Mouse (Mus musculus): ENCODE measurements at regions not wholly inside any gene's neighbourhood (a gene's known extent, or its start where the extent isn't known, plus 50 kb on each side); places are given as distances from the start of the nearest gene placed in this dataset.

DNA sequence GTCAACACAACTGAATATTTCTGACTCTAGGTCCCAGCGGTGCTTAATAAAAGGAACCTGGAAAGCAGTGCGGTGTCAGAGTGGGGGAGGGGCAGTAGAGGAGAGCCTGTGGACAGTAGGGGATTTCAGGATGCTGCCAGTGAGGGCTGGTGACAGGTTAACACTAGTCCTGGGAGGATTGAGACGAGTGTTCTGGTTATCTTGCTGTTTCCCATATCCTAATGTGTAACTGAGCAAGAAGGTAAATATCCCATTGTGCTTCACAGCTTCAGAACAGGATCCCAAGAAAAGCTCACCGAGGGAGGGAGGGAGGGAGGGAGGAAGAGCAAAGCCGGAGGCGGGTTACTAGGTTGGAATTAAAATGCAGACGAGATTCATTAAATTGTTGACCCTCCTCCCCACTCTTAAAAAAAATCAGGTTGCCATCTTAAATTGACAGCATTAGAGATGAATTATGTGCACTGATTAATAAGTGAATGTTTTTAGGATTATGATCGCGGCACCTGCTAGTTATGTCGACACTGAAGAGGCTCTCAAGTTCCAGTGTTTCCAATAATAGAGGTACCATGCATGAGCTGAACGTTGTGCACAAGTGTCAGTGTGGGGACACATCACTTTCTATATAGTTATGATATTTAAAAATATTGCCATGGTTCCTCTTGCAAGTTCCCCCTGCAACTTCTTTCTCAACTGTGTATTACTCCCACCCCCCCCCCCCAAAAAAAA lies 1053.3 kb downstream of the 5730522E02Rik start:
- DNase-seq (ENCODE audit: low spot score in 2 of 2): no peak

DNA sequence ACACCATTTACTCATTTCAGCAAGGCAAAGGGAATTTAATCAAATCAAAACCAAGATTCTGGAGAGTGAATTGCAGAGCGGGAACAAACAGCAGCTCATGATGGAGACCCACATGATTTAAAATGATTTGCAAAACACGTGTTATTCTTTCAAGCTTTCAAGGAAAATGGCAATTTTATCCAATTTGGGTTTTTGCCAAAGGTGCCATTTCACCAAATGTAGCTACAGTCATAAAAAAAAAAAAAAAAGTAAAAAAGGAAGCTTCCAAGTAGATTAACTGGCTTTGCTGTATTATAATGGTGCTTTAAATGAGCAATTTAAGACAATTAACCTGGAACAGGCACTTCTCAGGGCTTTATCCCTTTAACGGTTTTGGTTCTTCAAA lies 1052.7 kb downstream of the 5730522E02Rik start:
- DNase-seq (ENCODE audit: low spot score in 2 of 2): no peak

- no peak for DNase-seq (ENCODE audit: low spot score in 2 of 2)
These were observed 1051.7 kb downstream of the 5730522E02Rik start for GRCm38 (mm10) chr11:25158884-25159283.

GRCm38 (mm10) chr11:25167939-25168338 lies 1042.6 kb downstream of the 5730522E02Rik start:
- DNase-seq (ENCODE audit: low spot score in 2 of 2): no peak

GRCm38 (mm10) chr11:25171048-25171447 lies 1039.5 kb downstream of the 5730522E02Rik start:
- no peak for DNase-seq (ENCODE audit: low spot score in 2 of 2)
